Mouse (Mus musculus) stomach, postnatal 0 days (tissue): Measurements from ENCODE around the gene Araf. TPM values are rescaled to one million over a fixed set of nuclear protein-coding genes. Genes with fewer than 3 reads are reported as not detected.
"Not testable (repeated sequence)": the region's sequence is repeated elsewhere in the genome, so short reads cannot be mapped to it uniquely, and the experiment has no call there.

Source experiments
- ATAC-seq: fragments of 200-750 bp; cut with Nextera tagmentation; 2 replicates; pipeline ENCODE4 v1.8.0; 2017; ENCODE audit not compliant: low FRiP score, low TSS enrichment
- DNase-seq: peaks from one replicate; pipeline ENCODE4 v3.0.0-alpha.2; 2016; ENCODE audit warnings: low spot score
- H3K27ac ChIP-seq: fragments of 300-500 bp; sonication (generic); replicated peaks from 2 replicates; pipeline ENCODE4 v1.5.1; 2014; ENCODE audit warnings: mild to moderate bottlenecking, control low read depth
- H3K27me3 ChIP-seq: fragments of 300-500 bp; sonication (generic); 2 replicates; pipeline ENCODE4 v1.6.1; 2014; ENCODE audit warnings: low read length; ENCODE audit not compliant: control insufficient read depth, insufficient read depth
- H3K36me3 ChIP-seq: fragments of 300-500 bp; sonication (generic); 2 replicates; pipeline ENCODE4 v1.6.1; 2014; ENCODE audit warnings: low read length, mixed read lengths; ENCODE audit not compliant: control insufficient read depth, insufficient read depth
- H3K4me1 ChIP-seq: fragments of 300-500 bp; sonication (generic); replicated peaks from 2 replicates; pipeline ENCODE4 v1.6.1; 2014; ENCODE audit warnings: antibody characterized with exemption; ENCODE audit not compliant: control insufficient read depth, insufficient read depth
- H3K4me2 ChIP-seq: fragments of 300-500 bp; sonication (generic); replicated peaks from 2 replicates; pipeline ENCODE4 v1.6.1; 2014; ENCODE audit warnings: low read depth, mild to moderate bottlenecking, control low read depth, moderate library complexity
- H3K4me3 ChIP-seq: fragments of 300-500 bp; sonication (generic); 2 replicates; pipeline ENCODE4 v1.5.1; 2014; ENCODE audit warnings: low read depth, low read length, control low read depth
- H3K9ac ChIP-seq: fragments of 300-500 bp; sonication (generic); 2 replicates; pipeline ENCODE4 v1.6.1; 2014; ENCODE audit warnings: mild to moderate bottlenecking, low read length, control low read depth, mixed read lengths
- H3K9me3 ChIP-seq: fragments of 300-500 bp; sonication (generic); 2 replicates; pipeline ENCODE4 v1.6.1; 2016; ENCODE audit warnings: low read length; ENCODE audit not compliant: control insufficient read depth
- CTCF ChIP-seq: IDR thresholded peaks from 2 replicates; pipeline ENCODE4 v1.5.1; 2016; ENCODE audit warnings: antibody characterized with exemption, low read depth, mild to moderate bottlenecking, moderate library complexity
- EP300 ChIP-seq: optimal IDR thresholded peaks from 2 replicates; pipeline ENCODE3; 2016; ENCODE audit warnings: antibody characterized with exemption
- WGBS: fragments of 180-500 bp; shearing (Covaris S2); extraction: QIAGEN DNeasy Blood & Tissue Kit; methylation state at CpG from one replicate; pipeline ENCODE4 v1.1.7; 2014; 5-methylcytosine and 5-hydroxymethylcytosine counted together
- polyA plus RNA-seq: library from polyadenylated mRNA; unstranded; fragments of >200 nt; fragmentation: Nextera tagmentation; extraction: Ambion mirVana; gene quantifications from 2 replicates; pipeline ENCODE4 v1.2.1, GENCODE M21; 2015

Araf gene
- polyA plus RNA-seq, 1 experiment from 2014 or later: 55.4 TPM

- peak overlapping the region; percentile 37 for H3K4me3 ChIP-seq
- WGBS: 29% methylated on average over 7 of the region's 7 CpGs
- peak overlapping the region; percentile 63 for H3K9ac ChIP-seq
- DNase-seq (no peak), ATAC-seq (0 out of 2 replicates have a peak, but pooled peaks have one; percentile 14)
- H3K36me3 ChIP-seq: no peaks in the 10 kb centered on the region
- H3K4me1 ChIP-seq: no peaks in the 10 kb centered on the region
- H3K4me2 ChIP-seq: peak overlapping the region; percentile 49
- no peaks in the 10 kb centered on the region for H3K9me3 ChIP-seq
- no peaks in the 10 kb centered on the region for H3K27me3 ChIP-seq
- H3K27ac ChIP-seq: peak overlapping the region; percentile 67
- TF ChIP-seq CTCF: no peak
- TF ChIP-seq EP300: no peak
Measured at GRCm38 (mm10) chrX:20798797-20799147, 1.2 kb downstream of the Araf start.

- no peak overlapping the region for H3K4me3 ChIP-seq
- H3K9ac ChIP-seq: no peak overlapping the region
- H3K27me3 ChIP-seq: no peaks in the 10 kb centered on the region
- H3K4me2 ChIP-seq: no peak overlapping the region
- DNase-seq (no peak), ATAC-seq (no peak)
- H3K27ac ChIP-seq: no peak overlapping the region
- H3K36me3 ChIP-seq: no peaks in the 10 kb centered on the region
- TF ChIP-seq EP300 (no peak), CTCF (no peak)
- no peaks in the 10 kb centered on the region for H3K4me1 ChIP-seq
- no peaks in the 10 kb centered on the region for H3K9me3 ChIP-seq
- 67% methylated on average over 2 of the region's 2 CpGs for WGBS
Measured at GRCm38 (mm10) chrX:20801456-20801855, 3.8 kb downstream of the Araf start.

GRCm38 (mm10) chrX:20804301-20804700, 6.7 kb downstream of the Araf start:
- H3K36me3 ChIP-seq, H3K9ac ChIP-seq, H3K4me2 ChIP-seq, ATAC-seq, H3K4me1 ChIP-seq, DNase-seq, H3K4me3 ChIP-seq, H3K27ac ChIP-seq, H3K9me3 ChIP-seq, H3K27me3 ChIP-seq: not testable (repeated sequence)
- 0% methylated on average over 1 of the region's 1 CpGs for WGBS
- TF ChIP-seq CTCF: peak; percentile 57

- H3K9me3 ChIP-seq: no peaks in the 10 kb centered on the region
- H3K27me3 ChIP-seq: no peaks in the 10 kb centered on the region
- no peak for ATAC-seq
- H3K36me3 ChIP-seq: no peaks in the 10 kb centered on the region
- peak; percentile 13 for DNase-seq
- TF ChIP-seq CTCF (no peak), EP300 (no peak)
- no peak overlapping the region for H3K9ac ChIP-seq
- no peak overlapping the region for H3K27ac ChIP-seq
- no peaks in the 10 kb centered on the region for H3K4me1 ChIP-seq
- no peak overlapping the region for H3K4me3 ChIP-seq
- WGBS: 37% methylated on average over 1 of the region's 1 CpGs
- no peak overlapping the region for H3K4me2 ChIP-seq
Measured at GRCm38 (mm10) chrX:20806295-20806694, 8.7 kb downstream of the Araf start.

GRCm38 (mm10) chrX:20816974-20817373, 19.4 kb downstream of the Araf start:
- no peak overlapping the region for H3K9ac ChIP-seq
- 54% methylated on average over 6 of the region's 6 CpGs for WGBS
- H3K27ac ChIP-seq: no peak overlapping the region
- H3K4me2 ChIP-seq: no peak overlapping the region
- no peaks in the 10 kb centered on the region for H3K9me3 ChIP-seq
- TF ChIP-seq EP300 (no peak), CTCF (no peak)
- no peak overlapping the region for H3K4me3 ChIP-seq
- no peaks in the 10 kb centered on the region for H3K27me3 ChIP-seq
- peak; percentile 21 for DNase-seq
- no peaks in the 10 kb centered on the region for H3K36me3 ChIP-seq
- ATAC-seq: peak; percentile 70
- H3K4me1 ChIP-seq: no peaks in the 10 kb centered on the region

- Histone ChIP-seq H3K36me3 (no peaks in the 10 kb centered on the region), H3K27me3 (no peaks in the 10 kb centered on the region), H3K27ac (peak overlapping the region; percentile 58; the same call in 1 of the 2 replicates), H3K4me3 (peak overlapping the region; percentile 30; the same call in 1 of the 2 replicates), H3K4me2 (peak overlapping the region; percentile 55), H3K9ac (peak overlapping the region; percentile 51), H3K9me3 (no peaks in the 10 kb centered on the region), H3K4me1 (no peaks in the 10 kb centered on the region)
- DNase-seq: peak; percentile 87
- WGBS: 15% methylated on average over 19 of the region's 19 CpGs
- peak; percentile 95 for ATAC-seq
- TF ChIP-seq EP300: no peak
- TF ChIP-seq CTCF: peak; percentile 88
Measured at GRCm38 (mm10) chrX:20819204-20819628, 21.6 kb downstream of the Araf start.
